ENCODE assay signal across 14 mouse cellular contexts in genomic region chr11:77483510-77484255, GRCm38 (mm10). TPM values are rescaled to one million over a fixed set of nuclear protein-coding genes. Genes with fewer than 3 reads are reported as not detected.
A peak's percentile ranks its signal among the peaks of the same experiment; 100 is the strongest.
DNase-seq lines count a peak whose midpoint lies in the region; ATAC-seq and TF ChIP-seq lines count a peak whose summit lies in the region.
"Had no signal": no experiment of that assay in that cellular context is flagged by ENCODE, and none has a peak within 500 bp of the region (broad histone marks: within the 10 kb centered on the region; RNA-seq: fewer than 3 reads in every experiment).

No protein-coding gene starts in this region.

- TF ChIP-seq EP300 in heart, adult 2 months (IDR thresholded peaks at IDR 0.05; ENCODE audit: insufficient read depth, low read depth, low read length), result no peak

- no peak for TF ChIP-seq POLR2A in heart, adult 2 months (IDR thresholded peaks at IDR 0.05; ENCODE audit: insufficient read depth, low read depth, low read length)

- no peak overlapping the region for H3K4me2 ChIP-seq in intestine, embryonic 15.5 days (replicated peaks)
- H3K4me2 ChIP-seq: midbrain, embryonic 11.5 days had no signal

- no peak overlapping the region for H3K9ac ChIP-seq in heart, adult 2 months (ENCODE audit: low read depth, low read length)
- no peak overlapping the region for H3K9ac ChIP-seq in intestine, embryonic 15.5 days

- 51% methylated on average over 11 of the region's 11 CpGs for WGBS in heart, adult 2 months
- 42% methylated on average over 11 of the region's 11 CpGs for WGBS in intestine, embryonic 15.5 days

- intact Hi-C loops in heart, adult 2 months (cut with DNase I), result loop anchor here (5.0 kb wide), 1 partner anchor 381 kb away; no protein-coding TSS in a partner anchor
- intact Hi-C loops in heart, postnatal 14 days (cut with DNase I), result no loop called here

- peak; percentile 83 for DNase-seq in heart, adult 11 months
- DNase-seq in heart, adult 2 months, result no peak
- peak; percentile 85 for DNase-seq in CD4-positive helper T cell, adult 2 months (ENCODE audit: low read depth, low spot score)
- DNase-seq in thymus, postnatal 0 days (ENCODE audit: low spot score), result peak; percentile 77
- no peak for DNase-seq in kidney, postnatal 10 days
- no peak for DNase-seq in heart, postnatal 14 days
- DNase-seq: cerebellum, postnatal 36 days; lung, adult 18-20 months had no signal

- no peak overlapping the region for H3K4me3 ChIP-seq in heart, adult 2 months
- no peak overlapping the region for H3K4me3 ChIP-seq in intestine, embryonic 15.5 days (replicated peaks)
- H3K4me3 ChIP-seq: erythroblast, embryonic 14.5 days had no signal

- no peaks in the 10 kb centered on the region for H3K79me2 ChIP-seq in heart, adult 2 months (replicated peaks; ENCODE audit: control insufficient read depth, insufficient read depth, low read length)

- TF ChIP-seq CTCF in heart, adult 2 months (IDR thresholded peaks at IDR 0.05), result no peak

- no peaks in the 10 kb centered on the region for H3K27me3 ChIP-seq in heart, adult 2 months (ENCODE audit: control insufficient read depth, insufficient read depth, low read length)
- H3K27me3 ChIP-seq in intestine, embryonic 15.5 days (replicated peaks), result no peaks in the 10 kb centered on the region

- H3K9me3 ChIP-seq in intestine, embryonic 15.5 days, result no peaks in the 10 kb centered on the region

- peak; percentile 62 for ATAC-seq in granulocyte monocyte progenitor cell, adult 5-6 weeks (replicated peaks; ENCODE audit: poor library complexity, severe bottlenecking)
- ATAC-seq in intestine, embryonic 15.5 days, result no peak

- no peak overlapping the region for H3K27ac ChIP-seq in heart, adult 2 months
- H3K27ac ChIP-seq in intestine, embryonic 15.5 days, result no peak overlapping the region

- H3K4me1 ChIP-seq in heart, adult 2 months (ENCODE audit: control insufficient read depth, insufficient read depth, low read length), result no peaks in the 10 kb centered on the region
- H3K4me1 ChIP-seq in intestine, embryonic 15.5 days (replicated peaks), result peaks cover 30% of the 10 kb centered on the region

- no peaks in the 10 kb centered on the region for H3K36me3 ChIP-seq in heart, adult 2 months (ENCODE audit: control insufficient read depth, insufficient read depth, low read length)
- no peaks in the 10 kb centered on the region for H3K36me3 ChIP-seq in intestine, embryonic 15.5 days

RNA-seq across cellular contexts. Expression of gene Ankrd13b, which starts 5.8 kb away (rescaled TPM):
- 10 to 100 TPM in 1 of 2 experiments, 1 to 10 TPM in 1; 9.2 to 10.6 TPM for total RNA-seq in heart, adult 2 months (2021)
- 19.4 and 20.3 TPM in 2 replicates for polyA plus RNA-seq in heart, adult 2 months (2012; rRNA removed)
- 14.9 and 20.0 TPM in 2 replicates for total RNA-seq in granulocyte monocyte progenitor cell, adult 5-6 weeks (2014; fragmentation: Nextera tagmentation)
- 3.1 and 4.8 TPM in 2 replicates for total RNA-seq in granulocyte monocyte progenitor cell, adult 5-6 weeks (2017)
- 3.1 TPM in 2 replicates for polyA plus RNA-seq in thymus, postnatal 0 days (2015; fragmentation: Nextera tagmentation; extraction: Ambion mirVana)
- 4.9 and 5.1 TPM in 2 replicates for polyA plus RNA-seq in intestine, embryonic 15.5 days (2015; fragmentation: Nextera tagmentation; extraction: Ambion mirVana)
- total RNA-seq in heart, postnatal 14 days (2021), result 10 to 100 TPM; 10.6 to 10.9 TPM
- total RNA-seq: neutrophil, adult 5-6 weeks had no signal

RNA-seq across cellular contexts. Expression of gene Git1, which starts 9.7 kb away (rescaled TPM):
- total RNA-seq in heart, adult 2 months (2021), result 10 to 100 TPM; 53.3 to 59.4 TPM
- 52.3 and 54.0 TPM in 2 replicates for polyA plus RNA-seq in heart, adult 2 months (2012; rRNA removed)
- total RNA-seq in granulocyte monocyte progenitor cell, adult 5-6 weeks (2014; fragmentation: Nextera tagmentation), result 33.6 and 47.7 TPM in 2 replicates
- 10.3 and 16.4 TPM in 2 replicates for total RNA-seq in granulocyte monocyte progenitor cell, adult 5-6 weeks (2017)
- 5.8 and 6.7 TPM in 2 replicates for polyA plus RNA-seq in thymus, postnatal 0 days (2015; fragmentation: Nextera tagmentation; extraction: Ambion mirVana)
- 10.7 and 11.8 TPM in 2 replicates for polyA plus RNA-seq in intestine, embryonic 15.5 days (2015; fragmentation: Nextera tagmentation; extraction: Ambion mirVana)
- total RNA-seq in heart, postnatal 14 days (2021), result 10 to 100 TPM; 49.1 to 50.0 TPM

RNA-seq across cellular contexts. Expression of gene Coro6, which starts 21.5 kb away (rescaled TPM):
- total RNA-seq in heart, adult 2 months (2021), result 100 to 1,000 TPM; 207 to 213 TPM
- polyA plus RNA-seq in heart, adult 2 months (2012; rRNA removed), result 482 and 483 TPM in 2 replicates
- total RNA-seq in granulocyte monocyte progenitor cell, adult 5-6 weeks (2014; fragmentation: Nextera tagmentation), result not detected in 2 replicates
- not detected in 2 replicates for total RNA-seq in granulocyte monocyte progenitor cell, adult 5-6 weeks (2017)
- polyA plus RNA-seq in thymus, postnatal 0 days (2015; fragmentation: Nextera tagmentation; extraction: Ambion mirVana), result not detected in 2 replicates
- polyA plus RNA-seq in intestine, embryonic 15.5 days (2015; fragmentation: Nextera tagmentation; extraction: Ambion mirVana), result 0.06 TPM in 1 of 2 replicates, not detected in the other
- 100 to 1,000 TPM; 188 to 189 TPM for total RNA-seq in heart, postnatal 14 days (2021)
- total RNA-seq: hematopoietic stem cell, adult 5-6 weeks had no signal
- polyA plus RNA-seq: erythroblast, embryonic 14.5 days; midbrain, embryonic 11.5 days had no signal

RNA-seq across cellular contexts. Expression of gene Abhd15, which starts 31.2 kb away (rescaled TPM):
- 1 to 10 TPM; 2.4 to 2.9 TPM for total RNA-seq in heart, adult 2 months (2021)
- polyA plus RNA-seq in heart, adult 2 months (2012; rRNA removed), result 1.4 and 2.0 TPM in 2 replicates
- 3.4 and 9.6 TPM in 2 replicates for total RNA-seq in granulocyte monocyte progenitor cell, adult 5-6 weeks (2014; fragmentation: Nextera tagmentation)
- total RNA-seq in granulocyte monocyte progenitor cell, adult 5-6 weeks (2017), result 2.6 and 3.6 TPM in 2 replicates
- 16.8 and 22.7 TPM in 2 replicates for polyA plus RNA-seq in thymus, postnatal 0 days (2015; fragmentation: Nextera tagmentation; extraction: Ambion mirVana)
- polyA plus RNA-seq in intestine, embryonic 15.5 days (2015; fragmentation: Nextera tagmentation; extraction: Ambion mirVana), result 3.5 and 3.6 TPM in 2 replicates
- 1 to 10 TPM; 2.0 to 2.7 TPM for total RNA-seq in heart, postnatal 14 days (2021)

RNA-seq across cellular contexts. Expression of gene Trp53i13, which starts 32.1 kb away (rescaled TPM):
- total RNA-seq in heart, adult 2 months (2021), result 1 to 10 TPM; 8.3 to 9.8 TPM
- 13.5 and 14.2 TPM in 2 replicates for polyA plus RNA-seq in heart, adult 2 months (2012; rRNA removed)
- 2.5 and 3.3 TPM in 2 replicates for total RNA-seq in granulocyte monocyte progenitor cell, adult 5-6 weeks (2014; fragmentation: Nextera tagmentation)
- total RNA-seq in granulocyte monocyte progenitor cell, adult 5-6 weeks (2017), result 1.8 and 2.8 TPM in 2 replicates
- polyA plus RNA-seq in thymus, postnatal 0 days (2015; fragmentation: Nextera tagmentation; extraction: Ambion mirVana), result 39.4 and 45.1 TPM in 2 replicates
- 28.5 and 29.1 TPM in 2 replicates for polyA plus RNA-seq in intestine, embryonic 15.5 days (2015; fragmentation: Nextera tagmentation; extraction: Ambion mirVana)
- total RNA-seq in heart, postnatal 14 days (2021), result 10 to 100 TPM in 1 of 2 experiments, 1 to 10 TPM in 1; 9.1 to 10.3 TPM

Comparison
In these comparisons a context has a peak if more than half of its experiments do, and no peak if none do; other contexts are left out.
1. DNase-seq: peak in heart, adult 11 months (single experiment), CD4-positive helper T cell, adult 2 months (single experiment) and thymus, postnatal 0 days (single experiment); none in heart, adult 2 months (0 of 2), kidney, postnatal 10 days (single experiment) and heart, postnatal 14 days (0 of 2).
2. RNA of gene Coro6, which starts 21.5 kb away (total RNA-seq): 207 to 213 TPM in heart, adult 2 months and 188 to 189 TPM in heart, postnatal 14 days; not detected in granulocyte monocyte progenitor cell, adult 5-6 weeks; every median in the first group is over 100 times any median in the second.